Mouse (Mus musculus): ENCODE measurements around the gene Il12b. TPM values are rescaled to one million over a fixed set of nuclear protein-coding genes. Genes with fewer than 3 reads are reported as not detected.

Gene Il12b
- total RNA-seq (2021) = not detected
- long read RNA-seq, experiment 1 = 0 reads
- long read RNA-seq, experiment 2 = 0 reads

GRCm38 (mm10) chr11:44399763-44400162 is at the start of gene Il12b:
TSS of gene Il12b (plus strand) at chr11:44400063.
- DNase-seq (ENCODE audit: low spot score) = no peak

- no peak for DNase-seq (ENCODE audit: low spot score)
Measured at GRCm38 (mm10) chr11:44354860-44355470, 44.9 kb upstream of the Il12b start.

DNA sequence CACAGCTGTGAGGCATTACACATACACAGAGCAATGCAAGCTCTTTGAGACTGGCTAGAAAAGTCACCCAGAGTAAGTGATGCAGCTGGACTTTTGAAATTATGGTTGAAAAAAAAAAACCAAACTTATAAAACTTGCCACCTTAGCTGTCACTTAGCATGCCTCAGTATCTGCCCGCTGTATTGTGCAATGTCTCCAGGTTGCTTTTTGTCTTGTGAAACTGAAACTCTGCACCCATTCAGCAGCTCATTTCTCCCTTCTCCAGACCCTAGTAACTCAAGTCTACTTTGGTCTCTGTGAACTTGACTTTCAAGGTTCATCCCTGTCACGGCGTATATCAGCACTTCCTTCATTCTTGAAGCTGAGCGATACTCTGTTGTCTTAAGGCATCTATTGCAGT is 43.7 kb upstream of the Il12b start:
- DNase-seq (ENCODE audit: low spot score) = no peak

DNA sequence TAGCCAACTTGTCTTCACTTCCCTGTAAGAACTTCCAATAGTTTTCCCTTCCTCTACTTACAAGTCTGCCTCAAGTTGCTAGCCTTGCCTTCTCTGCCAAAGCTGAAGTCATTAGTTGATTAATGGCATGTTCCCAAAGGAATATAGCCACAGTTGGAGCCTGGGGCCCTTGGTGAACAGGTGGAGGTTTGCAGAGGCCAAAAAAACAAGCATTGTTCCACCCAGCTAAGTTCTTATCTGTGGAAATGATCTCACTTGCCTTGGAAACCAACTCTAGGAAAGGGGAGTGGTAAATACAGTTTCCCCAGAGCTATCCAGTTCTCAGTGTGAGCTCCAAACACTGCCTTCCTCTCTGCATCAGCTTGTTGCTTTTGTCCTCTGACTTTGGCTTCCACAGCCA is 35.3 kb upstream of the Il12b start:
- peak; percentile 47 for DNase-seq (ENCODE audit: low spot score)

DNA sequence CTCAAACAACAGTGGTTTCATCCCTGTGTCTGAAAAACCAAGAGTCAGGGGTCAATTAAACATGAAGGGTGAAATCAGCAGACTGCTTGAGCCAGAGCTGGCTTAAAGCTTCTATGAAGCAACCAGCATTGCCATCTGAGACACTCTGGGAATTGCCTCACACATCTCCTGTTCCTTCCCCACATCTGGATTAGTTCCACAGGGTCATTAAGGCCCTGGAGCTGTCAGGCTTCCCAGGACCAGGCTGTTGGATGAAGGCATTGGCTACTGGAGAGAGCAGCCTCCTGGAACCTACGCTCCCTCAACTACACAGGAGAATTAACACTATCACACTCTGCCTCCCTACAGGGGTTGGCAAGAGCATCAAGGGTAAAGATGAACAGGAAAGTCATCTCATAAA is 32.2 kb upstream of the Il12b start:
- DNase-seq (ENCODE audit: low spot score) = peak; percentile 60

DNA sequence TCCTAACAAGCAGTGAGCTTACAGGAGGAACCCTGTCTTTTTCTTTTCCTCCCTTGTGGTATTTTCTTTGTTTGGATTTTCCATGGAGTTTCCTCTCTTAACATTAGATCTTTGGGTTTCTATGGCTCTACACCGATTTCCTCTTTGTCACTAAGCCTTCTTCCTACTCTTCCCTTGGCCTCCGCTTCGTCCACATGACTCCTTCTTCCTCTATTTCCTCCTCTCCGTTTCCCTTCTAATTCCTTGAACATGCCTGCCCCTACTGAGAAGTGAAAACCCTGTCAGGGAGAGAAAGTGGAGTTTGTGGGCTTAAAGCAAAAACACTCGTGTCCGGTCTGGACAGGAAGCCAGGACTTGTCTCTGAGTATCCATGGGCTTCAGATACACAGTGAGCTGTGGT is 27.0 kb upstream of the Il12b start:
- no peak for DNase-seq (ENCODE audit: low spot score)

DNA sequence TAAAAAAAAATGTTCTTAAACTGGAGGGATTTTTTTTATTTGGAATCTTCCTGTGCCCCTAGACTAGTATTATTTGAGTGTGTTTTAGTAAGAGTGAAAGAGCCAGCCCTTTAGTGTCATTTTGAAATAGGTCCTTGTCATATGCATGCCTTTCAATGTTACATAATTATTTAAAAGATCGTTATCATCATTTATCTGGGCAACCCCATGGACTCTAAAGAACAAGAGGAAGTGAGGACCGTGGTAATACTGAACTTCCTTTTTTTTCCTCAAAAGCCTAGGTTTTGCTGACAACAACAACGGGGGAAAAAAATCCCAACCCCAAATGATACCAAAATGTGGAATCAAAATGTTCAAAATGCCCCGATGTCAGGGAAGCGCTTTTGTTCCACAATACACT is 22.0 kb upstream of the Il12b start:
- no peak for DNase-seq (ENCODE audit: low spot score)

- no peak for DNase-seq (ENCODE audit: low spot score)
Measured at GRCm38 (mm10) chr11:44380432-44381051, 19.3 kb upstream of the Il12b start.

- DNase-seq (ENCODE audit: low spot score) = no peak
Measured at GRCm38 (mm10) chr11:44382200-44382599, 17.7 kb upstream of the Il12b start.

GRCm38 (mm10) chr11:44387031-44387430 is 12.8 kb upstream of the Il12b start:
- no peak for DNase-seq (ENCODE audit: low spot score)

GRCm38 (mm10) chr11:44389993-44390701 is 9.7 kb upstream of the Il12b start:
- no peak for DNase-seq (ENCODE audit: low spot score)

GRCm38 (mm10) chr11:44393101-44393810 is 6.6 kb upstream of the Il12b start:
- no peak for DNase-seq (ENCODE audit: low spot score)

DNA sequence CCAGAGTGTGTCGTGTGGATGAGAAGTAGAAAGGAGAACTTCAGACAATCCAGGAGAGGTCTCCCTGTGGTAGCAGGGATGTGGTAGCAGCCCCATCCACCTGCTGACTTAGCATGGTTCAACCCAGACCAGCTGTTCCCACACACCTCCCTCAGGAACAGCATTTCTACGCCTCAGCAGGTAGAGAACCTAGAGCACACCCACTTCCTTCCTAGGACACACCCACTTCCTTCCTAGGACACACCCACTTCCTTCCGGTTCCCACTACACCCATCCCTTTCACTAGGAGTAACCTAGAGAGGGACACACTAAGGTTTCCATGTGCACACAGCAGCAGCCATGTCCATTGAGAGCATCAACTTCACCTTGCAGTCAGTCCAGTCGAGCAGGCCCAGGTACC is 4.5 kb upstream of the Il12b start:
- no peak for DNase-seq (ENCODE audit: low spot score)

DNA sequence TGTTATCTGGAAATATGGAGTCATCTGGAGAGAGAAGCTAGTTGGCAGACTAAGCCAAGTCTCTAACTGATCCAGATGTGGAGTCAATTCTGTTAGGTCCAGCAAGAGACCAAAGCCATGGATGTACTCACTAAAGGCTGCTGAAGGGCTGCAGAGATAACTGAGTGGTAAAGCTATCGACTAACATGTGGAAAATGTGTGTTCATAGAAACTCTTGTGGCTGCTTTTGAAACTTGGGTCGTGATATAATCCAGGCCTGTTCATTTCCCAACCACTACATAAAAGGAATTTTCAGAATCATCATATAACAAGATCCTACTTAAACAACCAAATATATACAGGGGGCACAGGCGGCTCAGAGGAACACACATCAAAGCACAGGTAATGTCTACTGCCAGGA is 2.3 kb upstream of the Il12b start:
- no peak for DNase-seq (ENCODE audit: low spot score)

DNA sequence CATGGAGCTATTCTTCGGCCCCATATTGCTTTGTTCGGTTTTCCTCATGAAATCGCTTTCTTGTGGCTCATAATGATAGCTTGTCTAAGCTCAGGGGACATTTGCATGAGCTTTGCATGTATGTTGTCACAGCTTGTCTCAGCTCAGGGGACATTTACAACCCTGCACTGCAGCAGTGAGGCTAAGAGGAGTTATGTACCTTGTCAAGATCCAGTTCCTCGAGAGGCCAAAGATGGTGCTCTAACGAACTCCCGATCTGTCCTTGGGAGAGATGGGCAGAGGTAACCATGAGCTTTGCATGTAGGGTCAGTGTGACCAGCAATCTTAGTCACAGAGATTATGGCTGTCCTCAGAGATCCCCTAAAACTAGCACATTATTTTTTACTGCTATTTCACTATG is 1.5 kb upstream of the Il12b start:
- no peak for DNase-seq (ENCODE audit: low spot score)

DNA sequence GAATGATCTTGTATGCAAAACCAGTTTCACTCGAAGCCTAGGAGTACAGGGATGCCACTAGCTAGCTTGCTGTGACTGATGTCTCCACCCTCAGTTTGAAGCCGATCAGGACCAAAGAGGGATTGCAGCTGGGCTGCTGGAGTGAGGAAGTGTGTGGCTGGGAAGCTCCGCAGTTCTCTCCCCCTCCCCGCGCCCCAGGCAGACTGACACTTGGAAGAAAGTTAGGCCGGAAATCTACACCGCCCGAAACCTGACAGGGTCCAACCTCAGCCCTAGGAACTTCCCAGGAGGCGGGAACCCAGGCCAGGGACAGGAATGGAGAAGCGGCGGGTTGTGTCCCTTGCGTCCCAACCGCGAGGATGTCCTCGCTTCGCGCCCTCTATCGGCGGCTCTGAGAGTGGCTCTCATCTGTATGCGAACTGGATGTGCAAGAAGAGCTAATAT is 1.1 kb upstream of the Il12b start:
- DNase-seq (ENCODE audit: low spot score) = peak; percentile 75

DNA sequence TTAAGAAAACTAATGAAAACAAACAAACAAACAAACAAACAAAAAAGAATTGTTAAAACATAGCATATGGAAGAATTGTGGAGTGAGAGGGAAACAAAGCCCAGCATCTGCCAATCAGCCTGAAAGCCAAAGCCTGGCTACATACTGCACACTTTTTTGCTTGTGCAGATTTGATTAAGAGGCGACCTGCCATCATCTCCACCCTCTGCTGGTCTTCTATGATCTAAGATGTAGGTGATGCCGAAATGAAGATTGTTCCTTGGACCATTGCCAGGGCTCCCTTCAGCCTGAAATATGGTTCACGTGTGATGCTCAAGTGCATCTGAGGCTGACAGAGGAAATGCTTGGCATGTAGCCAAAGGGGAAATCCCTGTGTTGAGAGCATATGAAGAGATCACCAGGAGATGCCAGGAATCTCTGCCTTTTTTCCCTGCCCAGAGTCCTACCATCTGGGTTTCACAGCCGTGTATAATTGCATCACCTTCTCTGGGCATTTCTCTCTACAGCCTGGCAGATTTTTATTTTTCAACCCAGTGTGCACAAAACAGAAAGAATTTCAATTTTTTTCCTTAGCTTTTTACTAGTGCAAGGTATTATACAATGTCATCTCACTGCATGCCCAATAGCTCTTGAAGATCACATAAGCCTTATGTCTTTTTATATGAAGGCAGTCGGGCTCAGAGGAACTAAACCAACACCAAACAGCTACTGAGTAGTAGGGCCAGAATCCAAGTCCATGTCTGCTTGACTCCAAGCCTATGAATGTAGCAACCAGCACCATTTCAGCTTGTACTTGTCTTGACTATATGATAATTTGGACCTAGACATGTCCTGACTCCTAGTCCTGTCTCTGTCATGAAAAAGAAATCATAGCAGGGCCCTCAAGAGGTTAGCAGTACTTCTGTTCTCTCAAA is 2.0 kb downstream of the Il12b start:
- no peak for DNase-seq (ENCODE audit: low spot score)

- DNase-seq (ENCODE audit: low spot score) = no peak
Measured at GRCm38 (mm10) chr11:44405113-44405512, 5.2 kb downstream of the Il12b start.

GRCm38 (mm10) chr11:44405961-44406360 is 6.1 kb downstream of the Il12b start:
- DNase-seq (ENCODE audit: low spot score) = no peak

DNA sequence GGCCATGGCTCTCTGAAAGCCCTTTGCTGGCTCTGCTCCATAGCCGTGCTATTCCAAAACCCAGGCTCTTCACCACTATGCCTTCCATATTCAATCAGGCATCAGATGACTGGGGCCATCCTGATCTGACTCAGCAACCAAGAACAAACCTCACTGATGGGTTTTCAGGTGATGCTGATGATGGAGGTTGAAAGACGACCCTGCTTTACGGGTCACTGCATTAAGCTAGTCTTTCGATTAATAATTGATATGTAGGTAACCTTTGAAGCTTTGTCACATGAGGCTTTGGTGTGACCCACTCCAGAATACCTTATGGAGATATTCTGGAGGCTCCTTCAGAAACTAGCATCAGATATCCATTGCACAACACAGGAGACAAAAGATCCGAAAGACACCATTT is 6.6 kb downstream of the Il12b start:
- DNase-seq (ENCODE audit: low spot score) = no peak

GRCm38 (mm10) chr11:44408626-44409025 is 8.8 kb downstream of the Il12b start:
- no peak for DNase-seq (ENCODE audit: low spot score)
